Comparison of ENCODE assay signal across 8 mouse cellular contexts in the genomic region with DNA sequence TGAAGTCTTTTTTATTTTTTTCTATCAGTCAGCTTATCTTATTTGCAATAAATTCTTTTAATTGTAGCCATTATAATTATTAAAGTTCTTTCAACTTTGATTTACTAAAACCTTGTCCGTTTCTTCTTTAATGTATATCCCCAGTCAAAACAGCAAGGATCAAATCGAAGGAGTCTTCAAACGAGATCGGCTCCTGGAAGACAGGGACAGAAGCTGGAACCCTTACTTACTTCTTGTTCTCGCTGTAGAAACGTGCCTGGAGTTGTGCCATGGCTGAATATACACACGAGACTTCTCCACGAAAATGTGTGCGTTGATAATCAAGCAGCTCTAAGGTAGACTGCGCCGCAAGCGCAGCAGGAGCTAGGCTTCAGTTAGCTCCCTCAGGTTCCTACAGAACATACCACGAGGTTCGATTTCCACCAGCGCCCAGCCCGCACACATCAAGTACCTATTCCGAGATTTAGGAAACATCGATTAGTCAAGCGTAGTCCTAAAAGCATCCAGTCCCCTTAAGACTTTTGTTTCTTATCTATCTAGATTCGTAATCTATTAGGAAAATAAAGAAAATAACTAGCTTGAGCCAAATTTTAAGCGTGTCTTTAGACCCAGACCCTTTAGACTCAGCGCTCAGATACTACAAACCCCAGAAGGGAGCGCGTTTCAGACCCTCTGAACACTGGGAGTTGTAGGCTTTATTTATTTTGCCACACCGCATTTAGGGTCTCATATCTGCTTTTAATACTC. TPM values are rescaled to one million over a fixed set of nuclear protein-coding genes. Genes with fewer than 3 reads are reported as not detected.
DNase-seq lines count a peak whose midpoint lies in the region; ATAC-seq and TF ChIP-seq lines count a peak whose summit lies in the region.

No protein-coding gene starts in this region.

- no peak for TF ChIP-seq CTCF in brain, embryonic 14.5 days (IDR thresholded peaks at IDR 0.05; ENCODE audit: borderline replicate concordance, extremely low read depth, insufficient read depth, insufficient read length)
- TF ChIP-seq CTCF in liver, embryonic 14.5 days (IDR thresholded peaks at IDR 0.05; ENCODE audit: low read depth) = no peak
- no peak for TF ChIP-seq CTCF in stomach, postnatal 0 days (IDR thresholded peaks at IDR 0.05; ENCODE audit: low read depth)

- peak overlapping the region; percentile 92 for H3K9ac ChIP-seq in heart, embryonic 16.5 days (ENCODE audit: low read length)
- peak overlapping the region; percentile 80 for H3K9ac ChIP-seq in liver, embryonic 14.5 days (replicated peaks)
- H3K9ac ChIP-seq in neural tube, embryonic 11.5 days (ENCODE audit: low read length) = peak overlapping the region; percentile 94
- peak overlapping the region; percentile 97 for H3K9ac ChIP-seq in stomach, postnatal 0 days (ENCODE audit: low read length)

- peak; percentile 72 for ATAC-seq in erythroid progenitor cell, adult 5-6 weeks (replicated peaks; ENCODE audit: low FRiP score, poor library complexity, severe bottlenecking)
- peak; percentile 85 for ATAC-seq in heart, embryonic 16.5 days (replicated peaks; ENCODE audit: extremely low read depth, insufficient read depth, low FRiP score)
- peak; percentile 79 for ATAC-seq in liver, embryonic 14.5 days (ENCODE audit: insufficient read depth)
- peak; percentile 81 for ATAC-seq in neural tube, embryonic 11.5 days (ENCODE audit: insufficient read depth, low FRiP score, low TSS enrichment)
- ATAC-seq in stomach, postnatal 0 days (ENCODE audit: low FRiP score, low TSS enrichment) = peak; percentile 87

- peaks cover 13% of the 10 kb centered on the region for H3K36me3 ChIP-seq in heart, embryonic 16.5 days (ENCODE audit: control insufficient read depth, insufficient read depth)
- H3K36me3 ChIP-seq in liver, embryonic 14.5 days (replicated peaks; ENCODE audit: control insufficient read depth, insufficient read depth, low read depth) = no peaks in the 10 kb centered on the region; the same call in 1 of the 2 replicates
- H3K36me3 ChIP-seq in neural tube, embryonic 11.5 days (ENCODE audit: control insufficient read depth, insufficient read depth, low read length) = no peaks in the 10 kb centered on the region; the same call in 1 of the 2 replicates
- H3K36me3 ChIP-seq in stomach, postnatal 0 days (ENCODE audit: control insufficient read depth, insufficient read depth, low read length) = 0 out of 2 replicates have a peak, but pooled peaks cover 2% of the 10 kb centered on the region

- DNase-seq in CD4-positive, CD25-positive, alpha-beta regulatory T cell, adult 2 months (ENCODE audit: low read depth, low spot score) = peak; percentile 84
- DNase-seq in brain, embryonic 14.5 days (ENCODE audit: low read depth) = peak; percentile 95
- DNase-seq in kidney, postnatal 36 days = peak; percentile 77 to 79
- DNase-seq in liver, embryonic 14.5 days (ENCODE audit: low read depth in 3 of 3, low spot score in 3 of 3) = peak in 2 of 3 experiments; percentile 54 to 62
- peak; percentile 82 for DNase-seq in neural tube, embryonic 11.5 days (ENCODE audit: low spot score)
- peak; percentile 76 for DNase-seq in stomach, postnatal 0 days (ENCODE audit: low spot score)

- H3K4me2 ChIP-seq in heart, embryonic 16.5 days (ENCODE audit: low read depth, low read length) = peak overlapping the region; percentile 74
- peak overlapping the region; percentile 93 for H3K4me2 ChIP-seq in liver, embryonic 14.5 days (ENCODE audit: low read depth)
- peak overlapping the region; percentile 56 for H3K4me2 ChIP-seq in neural tube, embryonic 11.5 days (ENCODE audit: low read depth)
- peak overlapping the region; percentile 65 for H3K4me2 ChIP-seq in stomach, postnatal 0 days (replicated peaks; ENCODE audit: low read depth)

- H3K4me1 ChIP-seq in heart, embryonic 16.5 days (ENCODE audit: control insufficient read depth, insufficient read depth, low read length) = peaks cover 11% of the 10 kb centered on the region; the same call in 1 of the 2 replicates
- peaks cover 6 to 7% of the 10 kb centered on the region in 2 experiments; a peak in 3 of 4 replicates for H3K4me1 ChIP-seq in liver, embryonic 14.5 days (replicated peaks; ENCODE audit: control insufficient read depth in 2 of 2, insufficient read depth in 2 of 2, low read length in 1 of 2)
- H3K4me1 ChIP-seq in neural tube, embryonic 11.5 days (ENCODE audit: control insufficient read depth, insufficient read depth, low read length) = peaks cover 6% of the 10 kb centered on the region; the same call in 1 of the 2 replicates
- H3K4me1 ChIP-seq in stomach, postnatal 0 days (replicated peaks; ENCODE audit: control insufficient read depth, insufficient read depth) = no peaks in the 10 kb centered on the region

- H3K27me3 ChIP-seq in heart, embryonic 16.5 days (ENCODE audit: control insufficient read depth, insufficient read depth, low read length) = no peaks in the 10 kb centered on the region
- no peaks in the 10 kb centered on the region for H3K27me3 ChIP-seq in liver, embryonic 14.5 days (ENCODE audit: control insufficient read depth, insufficient read depth, low read length)
- no peaks in the 10 kb centered on the region for H3K27me3 ChIP-seq in neural tube, embryonic 11.5 days (ENCODE audit: control insufficient read depth, insufficient read depth, low read length)
- H3K27me3 ChIP-seq in stomach, postnatal 0 days (ENCODE audit: control insufficient read depth, insufficient read depth, low read length) = no peaks in the 10 kb centered on the region

- TF ChIP-seq EP300 in liver, embryonic 14.5 days (IDR thresholded peaks at IDR 0.05; ENCODE audit: low read depth) = no peak
- TF ChIP-seq EP300 in stomach, postnatal 0 days (optimal IDR thresholded peaks at IDR 0.05) = no peak

- under 1% methylated on average over 25 of the region's 25 CpGs for WGBS in heart, embryonic 16.5 days
- WGBS in liver, embryonic 14.5 days (ENCODE audit: insufficient replicate concordance) = 0% methylated on average over 25 of the region's 25 CpGs
- WGBS in neural tube, embryonic 11.5 days = under 1% methylated on average over 25 of the region's 25 CpGs
- under 1% methylated on average over 25 of the region's 25 CpGs for WGBS in stomach, postnatal 0 days

- peak overlapping the region; percentile 83 for H3K4me3 ChIP-seq in heart, embryonic 16.5 days (ENCODE audit: low read length)
- peak overlapping the region; percentile 76 to 97 for H3K4me3 ChIP-seq in liver, embryonic 14.5 days (ENCODE audit: insufficient read depth in 1 of 2, low read depth in 2 of 2, low read length in 2 of 2)
- peak overlapping the region; percentile 91 for H3K4me3 ChIP-seq in neural tube, embryonic 11.5 days (ENCODE audit: low read depth, low read length)
- peak overlapping the region; percentile 97 for H3K4me3 ChIP-seq in stomach, postnatal 0 days (ENCODE audit: low read depth, low read length)

- peak overlapping the region; percentile 98 for H3K27ac ChIP-seq in heart, embryonic 16.5 days (ENCODE audit: low read length)
- peak overlapping the region; percentile 89 for H3K27ac ChIP-seq in liver, embryonic 14.5 days
- H3K27ac ChIP-seq in neural tube, embryonic 11.5 days (ENCODE audit: low read depth, low read length) = no peak overlapping the region
- peak overlapping the region; percentile 97 for H3K27ac ChIP-seq in stomach, postnatal 0 days (replicated peaks)

- TF ChIP-seq POLR2A in brain, embryonic 14.5 days (IDR thresholded peaks at IDR 0.05; ENCODE audit: borderline replicate concordance, extremely low read depth, insufficient read depth, insufficient read length, poor library complexity, severe bottlenecking) = no peak

- no peaks in the 10 kb centered on the region for H3K9me3 ChIP-seq in heart, embryonic 16.5 days (replicated peaks; ENCODE audit: control insufficient read depth, low read length)
- no peaks in the 10 kb centered on the region for H3K9me3 ChIP-seq in liver, embryonic 14.5 days (ENCODE audit: control insufficient read depth, low read length)
- no peaks in the 10 kb centered on the region for H3K9me3 ChIP-seq in neural tube, embryonic 11.5 days (ENCODE audit: control insufficient read depth, low read length)
- no peaks in the 10 kb centered on the region for H3K9me3 ChIP-seq in stomach, postnatal 0 days (ENCODE audit: control insufficient read depth, low read length)

RNA-seq across cellular contexts. Expression of a gene that starts 0.6 kb away (rescaled TPM):
- 7.1 and 8.3 TPM in 2 replicates for polyA plus RNA-seq in brain, embryonic 14.5 days (2012; rRNA removed)
- 2.5 and 7.2 TPM in 2 replicates for total RNA-seq in erythroid progenitor cell, adult 5-6 weeks (2015; ENCODE audit: low replicate concordance)
- total RNA-seq in erythroid progenitor cell, adult 5-6 weeks (2017; ENCODE audit: low replicate concordance) = 3.0 and 6.0 TPM in 2 replicates
- 4.0 and 5.4 TPM in 2 replicates for polyA plus RNA-seq in heart, embryonic 16.5 days (2015; fragmentation: Nextera tagmentation; extraction: Ambion mirVana)
- polyA plus RNA-seq in liver, embryonic 14.5 days (2012; rRNA removed) = 1.5 TPM in 2 replicates
- polyA plus RNA-seq in liver, embryonic 14.5 days (2014; fragmentation: Nextera tagmentation; extraction: Ambion mirVana) = 1.5 and 1.9 TPM in 2 replicates
- 5.4 and 7.4 TPM in 2 replicates for polyA plus RNA-seq in neural tube, embryonic 11.5 days (2014; fragmentation: Nextera tagmentation; extraction: Ambion mirVana)
- 2.5 and 2.8 TPM in 2 replicates for polyA plus RNA-seq in stomach, postnatal 0 days (2015; fragmentation: Nextera tagmentation; extraction: Ambion mirVana)

RNA-seq across cellular contexts. Expression of a gene that starts 1.0 kb away (rescaled TPM):
- polyA plus RNA-seq in brain, embryonic 14.5 days (2012; rRNA removed) = 18.5 and 19.0 TPM in 2 replicates
- 7.6 and 14.3 TPM in 2 replicates for total RNA-seq in erythroid progenitor cell, adult 5-6 weeks (2015; ENCODE audit: low replicate concordance)
- 8.5 and 14.1 TPM in 2 replicates for total RNA-seq in erythroid progenitor cell, adult 5-6 weeks (2017; ENCODE audit: low replicate concordance)
- polyA plus RNA-seq in heart, embryonic 16.5 days (2015; fragmentation: Nextera tagmentation; extraction: Ambion mirVana) = 31.0 and 35.3 TPM in 2 replicates
- polyA plus RNA-seq in liver, embryonic 14.5 days (2012; rRNA removed) = 6.7 and 14.4 TPM in 2 replicates
- 38.2 and 42.1 TPM in 2 replicates for polyA plus RNA-seq in liver, embryonic 14.5 days (2014; fragmentation: Nextera tagmentation; extraction: Ambion mirVana)
- 51.5 and 53.8 TPM in 2 replicates for polyA plus RNA-seq in neural tube, embryonic 11.5 days (2014; fragmentation: Nextera tagmentation; extraction: Ambion mirVana)
- polyA plus RNA-seq in stomach, postnatal 0 days (2015; fragmentation: Nextera tagmentation; extraction: Ambion mirVana) = 20.9 and 23.5 TPM in 2 replicates

RNA-seq across cellular contexts. Expression of a gene that starts 54.5 kb away (rescaled TPM):
- polyA plus RNA-seq in brain, embryonic 14.5 days (2012; rRNA removed) = 19.7 and 27.7 TPM in 2 replicates
- total RNA-seq in erythroid progenitor cell, adult 5-6 weeks (2015; ENCODE audit: low replicate concordance) = not detected in 2 replicates
- 3.6 TPM in 1 of 2 replicates, not detected in the other for total RNA-seq in erythroid progenitor cell, adult 5-6 weeks (2017; ENCODE audit: low replicate concordance)
- 0.15 and 0.20 TPM in 2 replicates for polyA plus RNA-seq in heart, embryonic 16.5 days (2015; fragmentation: Nextera tagmentation; extraction: Ambion mirVana)
- 0.18 and 0.22 TPM in 2 replicates for polyA plus RNA-seq in liver, embryonic 14.5 days (2012; rRNA removed)
- 0.10 and 0.61 TPM in 2 replicates for polyA plus RNA-seq in liver, embryonic 14.5 days (2014; fragmentation: Nextera tagmentation; extraction: Ambion mirVana)
- polyA plus RNA-seq in neural tube, embryonic 11.5 days (2014; fragmentation: Nextera tagmentation; extraction: Ambion mirVana) = 5.6 and 6.5 TPM in 2 replicates
- 0.90 and 1.4 TPM in 2 replicates for polyA plus RNA-seq in stomach, postnatal 0 days (2015; fragmentation: Nextera tagmentation; extraction: Ambion mirVana)
